In genomic region chr11:32567000-32567855, GRCm38 (mm10) we compare ENCODE assay signal across 23 mouse cellular contexts. TPM values are rescaled to one million over a fixed set of nuclear protein-coding genes. Genes with fewer than 3 reads are reported as not detected.
DNase-seq lines count a peak whose midpoint lies in the region; ATAC-seq lines count a peak whose summit lies in the region.
"Had no signal": no experiment of that assay in that cellular context is flagged by ENCODE, and none has a peak within 500 bp of the region (broad histone marks: within the 10 kb centered on the region; RNA-seq: fewer than 3 reads in every experiment).

No protein-coding gene starts in this region.

- H3K4me2 ChIP-seq in forebrain, embryonic 14.5 days (ENCODE audit: low read length), result no peak overlapping the region
- H3K4me2 ChIP-seq in forebrain, embryonic 13.5 days, result no peak overlapping the region
- no peak overlapping the region for H3K4me2 ChIP-seq in hindbrain, embryonic 16.5 days (ENCODE audit: low read length)
- H3K4me2 ChIP-seq in hindbrain, embryonic 11.5 days (replicated peaks; ENCODE audit: low read depth, low read length), result no peak overlapping the region
- H3K4me2 ChIP-seq in midbrain, embryonic 16.5 days (ENCODE audit: low read length), result no peak overlapping the region
- H3K4me2 ChIP-seq in intestine, embryonic 16.5 days (ENCODE audit: low read depth, low read length), result no peak overlapping the region
- H3K4me2 ChIP-seq: embryonic facial prominence, embryonic 12.5 days; limb, embryonic 13.5 days had no signal

- no peaks in the 10 kb centered on the region for H3K4me1 ChIP-seq in forebrain, embryonic 14.5 days (ENCODE audit: control insufficient read depth, insufficient read depth, low read length)
- peaks cover 6% of the 10 kb centered on the region; the same call in 1 of the 2 replicates for H3K4me1 ChIP-seq in forebrain, embryonic 13.5 days
- H3K4me1 ChIP-seq in hindbrain, embryonic 16.5 days (ENCODE audit: control insufficient read depth, insufficient read depth, low read depth, low read length), result peaks cover 6% of the 10 kb centered on the region; the same call in 1 of the 2 replicates
- no peaks in the 10 kb centered on the region; the same call in 1 of the 2 replicates for H3K4me1 ChIP-seq in hindbrain, embryonic 11.5 days (replicated peaks; ENCODE audit: control insufficient read depth, insufficient read depth, low read length)
- peaks cover 26% of the 10 kb centered on the region for H3K4me1 ChIP-seq in midbrain, embryonic 10.5 days
- H3K4me1 ChIP-seq in midbrain, embryonic 16.5 days (ENCODE audit: control insufficient read depth, insufficient read depth, low read length), result no peaks in the 10 kb centered on the region; the same call in 1 of the 2 replicates
- peaks cover 32% of the 10 kb centered on the region for H3K4me1 ChIP-seq in intestine, embryonic 16.5 days (ENCODE audit: control insufficient read depth, insufficient read depth, low read length)

- H3K36me3 ChIP-seq in forebrain, embryonic 14.5 days (ENCODE audit: control insufficient read depth, insufficient read depth, low read length), result no peaks in the 10 kb centered on the region
- no peaks in the 10 kb centered on the region for H3K36me3 ChIP-seq in forebrain, embryonic 13.5 days (ENCODE audit: poor library complexity, severe bottlenecking)
- H3K36me3 ChIP-seq in hindbrain, embryonic 16.5 days (ENCODE audit: control insufficient read depth, insufficient read depth, low read length), result no peaks in the 10 kb centered on the region
- H3K36me3 ChIP-seq in hindbrain, embryonic 11.5 days (ENCODE audit: control insufficient read depth, insufficient read depth, low read length), result no peaks in the 10 kb centered on the region
- no peaks in the 10 kb centered on the region for H3K36me3 ChIP-seq in midbrain, embryonic 10.5 days
- H3K36me3 ChIP-seq in midbrain, embryonic 16.5 days (ENCODE audit: control insufficient read depth, insufficient read depth, low read length), result no peaks in the 10 kb centered on the region
- no peaks in the 10 kb centered on the region for H3K36me3 ChIP-seq in intestine, embryonic 16.5 days (ENCODE audit: control insufficient read depth, insufficient read depth, low read length)
- H3K36me3 ChIP-seq: embryonic facial prominence, embryonic 12.5 days; limb, embryonic 13.5 days had no signal

- H3K27ac ChIP-seq in forebrain, embryonic 14.5 days (ENCODE audit: low read depth, low read length), result no peak overlapping the region
- no peak overlapping the region for H3K27ac ChIP-seq in forebrain, embryonic 13.5 days
- H3K27ac ChIP-seq in hindbrain, embryonic 16.5 days (ENCODE audit: low read depth, low read length), result no peak overlapping the region
- H3K27ac ChIP-seq in hindbrain, embryonic 11.5 days (ENCODE audit: low read depth, low read length), result no peak overlapping the region
- H3K27ac ChIP-seq in midbrain, embryonic 10.5 days (replicated peaks), result 0 out of 2 replicates have a peak overlapping the region, but pooled peaks have one; percentile 19
- H3K27ac ChIP-seq in midbrain, embryonic 16.5 days (ENCODE audit: low read length), result no peak overlapping the region
- no peak overlapping the region for H3K27ac ChIP-seq in intestine, embryonic 16.5 days (ENCODE audit: low read length)
- H3K27ac ChIP-seq: embryonic facial prominence, embryonic 12.5 days; limb, embryonic 13.5 days had no signal

- ATAC-seq in forebrain, embryonic 14.5 days, result no peak
- ATAC-seq in forebrain, embryonic 13.5 days, result no peak
- peak; percentile 25; the same call in 1 of the 2 replicates for ATAC-seq in hindbrain, embryonic 16.5 days
- ATAC-seq in hindbrain, embryonic 11.5 days (ENCODE audit: low FRiP score), result no peak
- ATAC-seq in midbrain, embryonic 16.5 days, result no peak
- ATAC-seq in intestine, embryonic 16.5 days, result 0 out of 2 replicates have a peak, but pooled peaks have one; percentile 14
- ATAC-seq: forebrain, postnatal 0 days had no signal

- WGBS in forebrain, embryonic 14.5 days, result 90% methylated on average over 10 of the region's 10 CpGs
- WGBS in forebrain, embryonic 13.5 days, result 85% methylated on average over 10 of the region's 10 CpGs
- WGBS in hindbrain, embryonic 16.5 days, result 68% methylated on average over 10 of the region's 10 CpGs
- 86% methylated on average over 10 of the region's 10 CpGs for WGBS in hindbrain, embryonic 11.5 days
- WGBS in midbrain, embryonic 10.5 days, result 85% methylated on average over 10 of the region's 10 CpGs
- WGBS in midbrain, embryonic 16.5 days, result 85% methylated on average over 10 of the region's 10 CpGs
- WGBS in intestine, embryonic 16.5 days, result 68% methylated on average over 10 of the region's 10 CpGs

- H3K9me3 ChIP-seq in forebrain, embryonic 14.5 days (replicated peaks; ENCODE audit: control insufficient read depth, low read length), result no peaks in the 10 kb centered on the region
- no peaks in the 10 kb centered on the region for H3K9me3 ChIP-seq in forebrain, embryonic 13.5 days (replicated peaks)
- H3K9me3 ChIP-seq in hindbrain, embryonic 16.5 days (ENCODE audit: control insufficient read depth, low read length), result no peaks in the 10 kb centered on the region
- H3K9me3 ChIP-seq in hindbrain, embryonic 11.5 days (ENCODE audit: control insufficient read depth, low read length), result no peaks in the 10 kb centered on the region
- no peaks in the 10 kb centered on the region for H3K9me3 ChIP-seq in midbrain, embryonic 10.5 days (replicated peaks)
- peaks cover 3% of the 10 kb centered on the region; the same call in 1 of the 2 replicates for H3K9me3 ChIP-seq in midbrain, embryonic 16.5 days (replicated peaks; ENCODE audit: control insufficient read depth, low read length, poor library complexity, severe bottlenecking)
- no peaks in the 10 kb centered on the region for H3K9me3 ChIP-seq in intestine, embryonic 16.5 days (ENCODE audit: control insufficient read depth, low read length)
- H3K9me3 ChIP-seq: embryonic facial prominence, embryonic 12.5 days had no signal

- H3K9ac ChIP-seq in forebrain, embryonic 14.5 days (ENCODE audit: low read length), result no peak overlapping the region
- H3K9ac ChIP-seq in forebrain, embryonic 13.5 days, result no peak overlapping the region
- no peak overlapping the region for H3K9ac ChIP-seq in hindbrain, embryonic 16.5 days (ENCODE audit: low read depth, low read length)
- no peak overlapping the region for H3K9ac ChIP-seq in hindbrain, embryonic 11.5 days (ENCODE audit: low read depth, low read length)
- no peak overlapping the region for H3K9ac ChIP-seq in midbrain, embryonic 16.5 days (ENCODE audit: low read depth, low read length)
- H3K9ac ChIP-seq in intestine, embryonic 16.5 days (ENCODE audit: low read depth, low read length), result no peak overlapping the region
- H3K9ac ChIP-seq: embryonic facial prominence, embryonic 12.5 days; forebrain, postnatal 0 days; limb, embryonic 13.5 days had no signal

- H3K4me3 ChIP-seq in forebrain, embryonic 14.5 days (ENCODE audit: low read depth, low read length), result no peak overlapping the region
- H3K4me3 ChIP-seq in forebrain, embryonic 13.5 days, result no peak overlapping the region
- H3K4me3 ChIP-seq in hindbrain, embryonic 16.5 days (ENCODE audit: low read length), result no peak overlapping the region
- no peak overlapping the region for H3K4me3 ChIP-seq in hindbrain, embryonic 11.5 days (ENCODE audit: low read depth, low read length)
- no peak overlapping the region for H3K4me3 ChIP-seq in midbrain, embryonic 10.5 days
- no peak overlapping the region for H3K4me3 ChIP-seq in midbrain, embryonic 16.5 days (ENCODE audit: low read depth, low read length)
- H3K4me3 ChIP-seq in intestine, embryonic 16.5 days (ENCODE audit: low read length), result no peak overlapping the region
- H3K4me3 ChIP-seq: embryonic facial prominence, embryonic 12.5 days; limb, embryonic 13.5 days had no signal

- H3K27me3 ChIP-seq in forebrain, embryonic 14.5 days (replicated peaks; ENCODE audit: control insufficient read depth, insufficient read depth, low read length), result no peaks in the 10 kb centered on the region
- H3K27me3 ChIP-seq in forebrain, embryonic 13.5 days, result no peaks in the 10 kb centered on the region
- H3K27me3 ChIP-seq in hindbrain, embryonic 16.5 days (replicated peaks; ENCODE audit: control insufficient read depth, insufficient read depth, low read length), result no peaks in the 10 kb centered on the region
- no peaks in the 10 kb centered on the region for H3K27me3 ChIP-seq in hindbrain, embryonic 11.5 days (ENCODE audit: control insufficient read depth, insufficient read depth, low read length)
- H3K27me3 ChIP-seq in midbrain, embryonic 10.5 days (ENCODE audit: low read depth, poor library complexity, severe bottlenecking), result no peaks in the 10 kb centered on the region
- no peaks in the 10 kb centered on the region for H3K27me3 ChIP-seq in midbrain, embryonic 16.5 days (ENCODE audit: control insufficient read depth, insufficient read depth, low read depth, low read length)
- H3K27me3 ChIP-seq in intestine, embryonic 16.5 days (replicated peaks; ENCODE audit: control insufficient read depth, insufficient read depth, low read length), result no peaks in the 10 kb centered on the region
- H3K27me3 ChIP-seq: CH12.LX; embryonic facial prominence, embryonic 12.5 days; limb, embryonic 13.5 days had no signal

- DNase-seq in forebrain, embryonic 14.5 days (ENCODE audit: low spot score), result peak; percentile 18
- DNase-seq in hindbrain, embryonic 11.5 days (ENCODE audit: low spot score), result no peak
- no peak for DNase-seq in midbrain, embryonic 10.5 days (ENCODE audit: low spot score)
- DNase-seq in left cerebral cortex, adult 8-10 months (ENCODE audit: low spot score in 2 of 2), result no peak
- DNase-seq: adrenal gland, postnatal 25 days; cerebellum, adult 18-20 months; forebrain, postnatal 0 days; gastrocnemius, postnatal 25 days; kidney, adult 2 months; kidney, postnatal 14 days; layer of hippocampus, adult 9-11 months; right cerebral cortex, postnatal 14 days had no signal

RNA-seq across cellular contexts. Expression of gene Stk10, which starts 34.1 kb away (rescaled TPM):
- 0.80 and 1.1 TPM in 2 replicates for polyA plus RNA-seq in forebrain, embryonic 14.5 days (2014; fragmentation: Nextera tagmentation; extraction: Ambion mirVana)
- polyA plus RNA-seq in forebrain, embryonic 13.5 days (2015; fragmentation: Nextera tagmentation; extraction: Ambion mirVana), result 1.3 TPM in 2 replicates
- 2.4 and 2.5 TPM in 2 replicates for polyA plus RNA-seq in hindbrain, embryonic 16.5 days (2015; fragmentation: Nextera tagmentation; extraction: Ambion mirVana)
- 1.3 and 2.3 TPM in 2 replicates for polyA plus RNA-seq in hindbrain, embryonic 11.5 days (2014; fragmentation: Nextera tagmentation; extraction: Ambion mirVana)
- polyA plus RNA-seq in midbrain, embryonic 10.5 days (2016; fragmentation: Nextera tagmentation; extraction: Ambion mirVana), result 1.5 and 2.1 TPM in 2 replicates
- 1.2 and 1.7 TPM in 2 replicates for polyA plus RNA-seq in midbrain, embryonic 16.5 days (2015; fragmentation: Nextera tagmentation; extraction: Ambion mirVana)
- polyA plus RNA-seq in intestine, embryonic 16.5 days (2015; fragmentation: Nextera tagmentation; extraction: Ambion mirVana), result 5.2 and 5.7 TPM in 2 replicates
- total RNA-seq in left cerebral cortex, adult 8-10 months (2022), result 1 to 10 TPM; 7.4 to 9.9 (median 9.3) TPM

RNA-seq across cellular contexts. Expression of gene Efcab9, which starts 35.3 kb away (rescaled TPM):
- polyA plus RNA-seq in forebrain, embryonic 14.5 days (2014; fragmentation: Nextera tagmentation; extraction: Ambion mirVana), result 0.31 TPM in 1 of 2 replicates, not detected in the other
- 0.27 and 0.33 TPM in 2 replicates for polyA plus RNA-seq in forebrain, embryonic 13.5 days (2015; fragmentation: Nextera tagmentation; extraction: Ambion mirVana)
- 0.54 TPM in 1 of 2 replicates, not detected in the other for polyA plus RNA-seq in hindbrain, embryonic 16.5 days (2015; fragmentation: Nextera tagmentation; extraction: Ambion mirVana)
- 0.28 TPM in 1 of 2 replicates, not detected in the other for polyA plus RNA-seq in hindbrain, embryonic 11.5 days (2014; fragmentation: Nextera tagmentation; extraction: Ambion mirVana)
- polyA plus RNA-seq in midbrain, embryonic 10.5 days (2016; fragmentation: Nextera tagmentation; extraction: Ambion mirVana), result 0.32 TPM in 1 of 2 replicates, not detected in the other
- not detected in 2 replicates for polyA plus RNA-seq in midbrain, embryonic 16.5 days (2015; fragmentation: Nextera tagmentation; extraction: Ambion mirVana)
- 0.65 and 0.77 TPM in 2 replicates for polyA plus RNA-seq in intestine, embryonic 16.5 days (2015; fragmentation: Nextera tagmentation; extraction: Ambion mirVana)
- 1 to 10 TPM; 1.2 to 1.8 (median 1.4) TPM for total RNA-seq in left cerebral cortex, adult 8-10 months (2022)
- total RNA-seq: common myeloid progenitor, adult 5-6 weeks; forebrain, postnatal 0 days; hematopoietic stem cell, adult 5-6 weeks; left cerebral cortex, postnatal 10 days had no signal
- polyA plus RNA-seq: kidney, adult 2 months; neural tube, embryonic 14.5 days had no signal

Comparison
In these comparisons a context has a peak if more than half of its experiments do, and no peak if none do; other contexts are left out.
1. ATAC-seq: peak in hindbrain, embryonic 16.5 days (single experiment) and intestine, embryonic 16.5 days (single experiment); none in forebrain, embryonic 14.5 days (single experiment), forebrain, embryonic 13.5 days (single experiment), hindbrain, embryonic 11.5 days (single experiment) and midbrain, embryonic 16.5 days (single experiment).